Mouse (Mus musculus) megakaryocyte-erythroid progenitor cell, adult 5-6 weeks (primary cell): ENCODE results near the gene Usp17lb. TPM values are rescaled to one million over a fixed set of nuclear protein-coding genes. Genes with fewer than 3 reads are reported as not detected.
"Not testable (repeated sequence)": the region's sequence is repeated elsewhere in the genome, so short reads cannot be mapped to it uniquely, and the experiment has no call there.

ENCODE experiments used
- ATAC-seq: replicated peaks from 2 replicates; pipeline ENCODE4 v1.8.0; 2016; ENCODE audit warnings: mild to moderate bottlenecking, inconsistent platforms; ENCODE audit not compliant: severe bottlenecking, poor library complexity, low FRiP score, low TSS enrichment
- total RNA-seq, 2 experiments: library from RNA; stranded (forward) in 1 of 2; stranded (reverse) in 1 of 2; fragments of 200-1000, 215-1000 nt in 1 of 2; fragments of >200 nt in 1 of 2; fragmentation: Nextera tagmentation in 1 of 2; gene quantifications; 2 replicates each; pipeline ENCODE4 v1.2.3; 2014 to 2017

The Usp17lb gene
- total RNA-seq (2014; fragmentation: Nextera tagmentation) = not detected in 2 replicates
- not detected in 2 replicates for total RNA-seq (2017)

DNA sequence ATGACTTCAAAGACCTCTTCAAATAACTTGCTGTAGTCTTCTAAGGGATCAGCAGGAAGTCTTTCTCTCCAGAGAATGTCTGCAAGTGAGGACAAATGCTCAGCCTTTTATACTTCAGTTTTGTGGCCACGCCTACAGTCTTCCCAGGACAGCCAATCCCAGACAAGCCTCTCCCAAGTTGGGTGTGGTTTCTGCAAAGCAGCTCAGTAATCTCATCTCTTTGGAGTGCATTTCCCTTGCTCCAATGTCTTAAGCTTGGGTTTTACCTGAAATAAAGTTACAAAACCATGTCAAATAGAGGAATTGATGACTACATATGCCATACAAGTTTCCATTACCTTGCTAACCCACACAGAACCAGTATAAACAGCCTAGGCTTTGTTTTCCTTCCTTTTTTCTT lies at the start of gene Usp17lb:
Usp17lb (minus strand) TSS at position 101 of the 400 bp plus-strand sequence.
- ATAC-seq = no peak

- ATAC-seq = no peak
Measured at GRCm38 (mm10) chr7:104877731-104878130, 35.3 kb upstream of the Usp17lb start, which contains the start of gene Olfr665. Gene Olfr665, plus strand, starts transcription at chr7:104878031.

DNA sequence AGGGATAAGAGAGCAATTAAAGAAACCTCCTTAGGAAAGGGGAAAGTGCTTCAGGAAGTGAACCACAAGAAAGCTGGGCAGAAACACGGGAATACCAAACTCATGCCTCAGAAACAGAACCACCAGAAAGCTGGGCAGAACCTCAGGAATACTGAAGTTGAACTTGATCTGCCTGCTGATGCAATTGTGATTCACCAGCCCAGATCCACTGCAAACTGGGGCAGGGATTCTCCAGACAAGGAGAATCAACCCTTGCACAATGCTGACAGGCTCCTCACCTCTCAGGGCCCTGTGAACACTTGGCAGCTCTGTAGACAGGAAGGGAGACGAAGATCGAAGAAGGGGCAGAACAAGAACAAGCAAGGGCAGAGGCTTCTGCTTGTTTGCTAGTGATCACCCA lies 19.0 kb upstream of the Usp17lb start:
- no peak for ATAC-seq

DNA sequence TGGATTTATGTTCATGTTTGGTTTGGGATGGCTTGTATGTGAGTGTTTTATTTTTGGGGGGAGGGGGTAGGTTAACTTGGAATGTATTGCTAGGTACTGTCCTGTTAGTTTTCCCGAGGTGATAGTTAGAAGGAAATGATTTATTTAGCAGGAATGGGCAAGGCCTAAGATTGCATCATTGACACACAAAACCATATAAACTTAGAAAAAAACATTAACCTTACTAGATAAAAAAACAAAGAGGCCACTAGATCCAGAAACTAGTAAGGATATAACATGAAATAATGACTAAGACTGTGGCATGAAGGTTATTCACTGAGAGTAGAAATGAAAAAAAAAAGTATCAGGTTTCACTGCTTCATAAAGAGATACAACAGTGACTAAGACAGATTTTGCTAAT lies 15.3 kb upstream of the Usp17lb start:
- ATAC-seq = no peak

- not testable (repeated sequence) for ATAC-seq
Measured at GRCm38 (mm10) chr7:104856709-104857108, 14.3 kb upstream of the Usp17lb start, which contains the start of gene Usp17la. Gene Usp17la, plus strand, starts transcription at chr7:104857009.

DNA sequence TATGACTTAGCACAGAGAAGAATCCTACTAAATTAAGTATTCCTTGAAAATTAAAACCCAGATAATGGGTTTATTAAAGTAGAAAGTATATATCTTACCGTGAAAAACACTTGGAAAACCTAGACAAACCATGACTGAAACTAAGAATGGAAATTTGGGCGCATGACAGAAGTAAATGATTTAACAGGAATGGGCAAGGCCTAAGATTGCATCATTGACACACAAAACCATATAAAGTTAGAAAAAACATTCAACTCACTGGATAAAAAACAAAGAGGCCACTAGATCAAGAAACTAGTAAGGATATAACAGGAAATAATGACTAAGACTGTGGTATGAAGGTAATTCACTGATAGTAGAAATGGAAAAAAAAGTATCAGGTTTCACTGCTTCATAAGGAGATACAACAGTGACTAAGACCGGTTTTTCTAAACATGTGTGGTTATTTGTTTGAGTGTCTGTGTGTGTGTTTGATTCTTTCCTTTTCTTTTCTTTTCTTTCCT lies 12.9 kb upstream of the Usp17lb start:
- ATAC-seq = no peak

DNA sequence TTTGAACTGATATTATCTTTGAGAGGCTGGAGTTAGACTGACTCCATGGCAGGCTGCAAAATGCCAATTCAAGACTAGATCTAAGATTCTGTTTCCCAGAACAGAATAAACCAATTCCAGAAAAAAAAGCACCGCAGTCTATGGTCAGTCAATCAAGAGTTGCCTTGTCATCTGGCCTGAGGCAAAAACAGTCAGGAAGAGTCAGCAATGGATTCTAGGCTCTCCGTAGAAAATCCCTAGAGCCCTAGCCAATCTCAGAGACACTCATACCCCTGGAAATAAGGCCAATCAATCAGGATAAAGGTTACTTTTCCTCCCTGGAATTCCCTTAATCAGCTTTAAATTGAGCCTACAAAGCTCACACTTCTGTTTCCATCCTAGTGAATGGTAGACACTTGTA lies 9.1 kb upstream of the Usp17lb start:
- ATAC-seq = not testable (repeated sequence)

DNA sequence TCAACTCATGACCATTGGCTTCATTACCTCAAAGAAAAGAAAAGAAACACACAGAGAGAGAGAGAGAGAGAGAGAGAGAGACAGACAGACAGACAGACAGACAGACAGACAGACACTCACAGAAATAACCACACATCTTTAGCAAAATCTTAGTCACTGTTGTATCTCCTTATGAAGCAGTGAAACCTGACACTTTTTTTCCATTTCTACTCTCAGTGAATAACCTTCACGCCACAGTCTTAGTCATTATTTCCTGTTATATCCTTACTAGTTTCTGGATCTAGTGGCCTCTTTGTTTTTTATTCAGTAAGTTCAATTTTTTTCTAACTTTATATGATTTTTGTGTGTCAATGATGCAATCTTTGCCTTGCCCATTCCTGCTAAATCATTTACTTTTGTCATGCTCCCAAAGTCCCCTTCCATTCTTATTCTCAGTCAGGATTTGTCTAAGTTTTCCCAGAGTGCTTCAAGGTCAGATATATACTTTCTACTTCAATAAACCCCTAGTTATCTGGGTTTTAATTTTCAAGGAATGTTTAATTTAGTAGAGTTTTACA lies 1.4 kb upstream of the Usp17lb start:
- ATAC-seq = no peak

DNA sequence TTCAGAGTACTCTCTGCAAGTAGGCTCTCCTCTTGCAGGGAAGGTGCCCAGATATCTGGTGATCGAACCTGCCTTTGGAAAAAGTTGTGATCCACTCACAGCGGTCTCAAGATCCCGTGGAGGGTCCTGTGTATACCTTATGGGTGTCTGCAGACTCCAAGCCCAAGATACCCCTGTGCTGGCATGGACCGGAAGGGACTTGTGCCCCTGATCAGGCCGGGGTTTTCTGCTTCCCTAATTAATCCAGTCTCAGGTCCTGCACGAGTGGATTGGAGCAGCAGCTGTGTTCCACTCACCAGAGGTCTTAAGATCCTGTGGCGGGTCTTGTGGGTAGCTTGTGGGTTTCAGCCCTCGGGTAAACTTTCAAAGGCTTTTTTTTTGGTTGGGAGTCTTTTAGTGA lies 32.1 kb downstream of the Usp17lb start:
- ATAC-seq = not testable (repeated sequence)

GRCm38 (mm10) chr7:104790796-104791195 lies 51.6 kb downstream of the Usp17lb start:
- no peak for ATAC-seq

Other genes starting within 250 kb of the Usp17lb start
- not detected in 2 replicates for gene Olfr655, start 240.8 kb downstream of the Usp17lb start, total RNA-seq (2014; fragmentation: Nextera tagmentation)
- gene Olfr655, start 240.8 kb downstream of the Usp17lb start, total RNA-seq (2017) = 1.8 TPM in 1 of 2 replicates, not detected in the other
- not detected in 2 replicates for gene Olfr656, start 228.6 kb downstream of the Usp17lb start, total RNA-seq (2014; fragmentation: Nextera tagmentation)
- not detected in 2 replicates for gene Olfr656, start 228.6 kb downstream of the Usp17lb start, total RNA-seq (2017)
- gene Olfr657, start 217.8 kb downstream of the Usp17lb start, total RNA-seq (2014; fragmentation: Nextera tagmentation) = not detected in 2 replicates
- not detected in 2 replicates for gene Olfr657, start 217.8 kb downstream of the Usp17lb start, total RNA-seq (2017)
- gene Olfr658, start 195.3 kb downstream of the Usp17lb start, total RNA-seq (2014; fragmentation: Nextera tagmentation) = 0.67 TPM in 1 of 2 replicates, not detected in the other
- gene Olfr658, start 195.3 kb downstream of the Usp17lb start, total RNA-seq (2017) = not detected in 2 replicates
- not detected in 2 replicates for gene Olfr659, start 175.8 kb downstream of the Usp17lb start, total RNA-seq (2014; fragmentation: Nextera tagmentation)
- not detected in 2 replicates for gene Olfr659, start 175.8 kb downstream of the Usp17lb start, total RNA-seq (2017)
- gene Olfr661, start 156.1 kb downstream of the Usp17lb start, total RNA-seq (2014; fragmentation: Nextera tagmentation) = not detected in 2 replicates
- gene Olfr661, start 156.1 kb downstream of the Usp17lb start, total RNA-seq (2017) = not detected in 2 replicates
- not detected in 2 replicates for gene Usp17le, start 65.1 kb downstream of the Usp17lb start, total RNA-seq (2014; fragmentation: Nextera tagmentation)
- not detected in 2 replicates for gene Usp17le, start 65.1 kb downstream of the Usp17lb start, total RNA-seq (2017)
- gene Usp17la, start 14.4 kb upstream of the Usp17lb start, total RNA-seq (2014; fragmentation: Nextera tagmentation) = not detected in 2 replicates
- gene Usp17la, start 14.4 kb upstream of the Usp17lb start, total RNA-seq (2017) = not detected in 2 replicates
- not detected in 2 replicates for gene Olfr665, start 35.4 kb upstream of the Usp17lb start, total RNA-seq (2014; fragmentation: Nextera tagmentation)
- gene Olfr665, start 35.4 kb upstream of the Usp17lb start, total RNA-seq (2017) = not detected in 2 replicates
- not detected in 2 replicates for gene Olfr666, start 53.3 kb upstream of the Usp17lb start, total RNA-seq (2014; fragmentation: Nextera tagmentation)
- not detected in 2 replicates for gene Olfr666, start 53.3 kb upstream of the Usp17lb start, total RNA-seq (2017)
- not detected in 2 replicates for gene Olfr667, start 78.9 kb upstream of the Usp17lb start, total RNA-seq (2014; fragmentation: Nextera tagmentation)
- not detected in 2 replicates for gene Olfr667, start 78.9 kb upstream of the Usp17lb start, total RNA-seq (2017)
- gene Olfr668, start 85.5 kb upstream of the Usp17lb start, total RNA-seq (2014; fragmentation: Nextera tagmentation) = not detected in 2 replicates
- not detected in 2 replicates for gene Olfr668, start 85.5 kb upstream of the Usp17lb start, total RNA-seq (2017)
- not detected in 2 replicates for gene Olfr669, start 91.6 kb upstream of the Usp17lb start, total RNA-seq (2014; fragmentation: Nextera tagmentation)
- gene Olfr669, start 91.6 kb upstream of the Usp17lb start, total RNA-seq (2017) = not detected in 2 replicates
- not detected in 2 replicates for gene Olfr670, start 120.0 kb upstream of the Usp17lb start, total RNA-seq (2014; fragmentation: Nextera tagmentation)
- gene Olfr670, start 120.0 kb upstream of the Usp17lb start, total RNA-seq (2017) = not detected in 2 replicates
- not detected in 2 replicates for gene Olfr671, start 136.5 kb upstream of the Usp17lb start, total RNA-seq (2014; fragmentation: Nextera tagmentation)
- gene Olfr671, start 136.5 kb upstream of the Usp17lb start, total RNA-seq (2017) = not detected in 2 replicates
- gene Olfr672, start 159.4 kb upstream of the Usp17lb start, total RNA-seq (2014; fragmentation: Nextera tagmentation) = not detected in 2 replicates
- not detected in 2 replicates for gene Olfr672, start 159.4 kb upstream of the Usp17lb start, total RNA-seq (2017)
- gene Olfr675, start 185.9 kb upstream of the Usp17lb start, total RNA-seq (2014; fragmentation: Nextera tagmentation) = not detected in 2 replicates
- gene Olfr675, start 185.9 kb upstream of the Usp17lb start, total RNA-seq (2017) = not detected in 2 replicates
- not detected in 2 replicates for gene Olfr676, start 190.1 kb upstream of the Usp17lb start, total RNA-seq (2014; fragmentation: Nextera tagmentation)
- not detected in 2 replicates for gene Olfr676, start 190.1 kb upstream of the Usp17lb start, total RNA-seq (2017)
- gene Olfr677, start 208.8 kb upstream of the Usp17lb start, total RNA-seq (2014; fragmentation: Nextera tagmentation) = not detected in 2 replicates
- gene Olfr677, start 208.8 kb upstream of the Usp17lb start, total RNA-seq (2017) = not detected in 2 replicates
- gene Olfr678, start 221.9 kb upstream of the Usp17lb start, total RNA-seq (2014; fragmentation: Nextera tagmentation) = not detected in 2 replicates
- gene Olfr678, start 221.9 kb upstream of the Usp17lb start, total RNA-seq (2017) = not detected in 2 replicates
- not detected in 2 replicates for gene Olfr679, start 238.6 kb upstream of the Usp17lb start, total RNA-seq (2014; fragmentation: Nextera tagmentation)
- gene Olfr679, start 238.6 kb upstream of the Usp17lb start, total RNA-seq (2017) = not detected in 2 replicates